Mouse (Mus musculus) urinary bladder, postnatal 14 days (tissue): ENCODE measurements around the gene Gabpb2.
A peak's percentile ranks its signal among the peaks of the same experiment; 100 is the strongest.
"Not testable (repeated sequence)": the region's sequence is repeated elsewhere in the genome, so short reads cannot be mapped to it uniquely, and the experiment has no call there.

Experiments
- DNase-seq: peaks from one replicate; pipeline ENCODE4 v3.0.0; 2021; ENCODE audit warnings: low spot score

The Gabpb2 gene

DNA sequence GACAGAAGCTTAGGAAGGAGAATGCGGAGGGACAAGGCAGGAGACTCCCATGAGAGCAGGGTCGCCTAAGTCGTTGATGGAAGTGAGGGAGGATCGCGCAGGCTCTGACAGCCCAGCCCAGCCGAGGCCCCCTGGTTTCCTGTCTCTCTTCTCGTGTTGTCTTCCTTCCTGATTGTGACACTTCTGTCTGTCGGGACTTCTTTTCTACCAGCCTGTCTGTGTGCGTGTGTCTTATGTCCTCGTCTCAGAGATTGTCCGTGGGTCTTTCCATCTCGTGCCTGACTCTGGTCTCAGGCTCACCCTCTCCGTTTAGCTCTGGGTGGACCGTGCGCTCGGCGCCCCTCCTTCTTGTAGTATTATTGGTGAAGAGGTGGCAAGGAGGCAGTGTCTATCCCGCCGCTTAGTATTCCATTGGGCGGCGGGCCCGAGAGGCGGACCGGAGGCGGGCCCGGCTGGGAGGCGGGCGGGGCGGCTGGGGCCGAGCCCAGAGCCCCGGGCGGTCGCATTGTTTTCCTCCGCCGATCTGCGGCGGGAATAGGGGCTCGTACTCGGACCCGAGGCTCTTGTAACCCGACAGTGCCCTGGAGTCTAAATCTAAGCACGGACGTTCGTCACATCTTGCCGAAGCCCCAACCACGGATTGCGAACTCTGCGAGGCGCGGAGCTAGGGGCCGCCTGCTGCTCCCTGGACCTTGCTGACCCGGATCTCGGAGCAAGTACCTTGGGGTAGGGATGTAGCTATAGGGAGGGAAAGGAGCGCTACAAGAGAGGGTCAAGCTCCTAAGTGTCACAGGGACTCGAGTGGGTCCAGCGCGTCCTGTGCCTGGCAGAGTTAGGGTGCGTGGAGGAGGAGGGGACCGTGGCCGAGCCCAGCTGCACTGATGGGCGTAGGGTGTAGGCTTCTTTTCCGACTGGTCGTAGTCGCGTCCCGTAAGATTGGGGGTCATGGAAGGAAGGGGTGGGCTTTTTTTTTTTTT is 57.4 kb downstream of the Gabpb2 start, which contains the start of gene Sema6c:
Gene Sema6c, plus strand, starts transcription at position 471 of the 977 bp plus-strand sequence.
- peak; percentile 88 for DNase-seq

DNA sequence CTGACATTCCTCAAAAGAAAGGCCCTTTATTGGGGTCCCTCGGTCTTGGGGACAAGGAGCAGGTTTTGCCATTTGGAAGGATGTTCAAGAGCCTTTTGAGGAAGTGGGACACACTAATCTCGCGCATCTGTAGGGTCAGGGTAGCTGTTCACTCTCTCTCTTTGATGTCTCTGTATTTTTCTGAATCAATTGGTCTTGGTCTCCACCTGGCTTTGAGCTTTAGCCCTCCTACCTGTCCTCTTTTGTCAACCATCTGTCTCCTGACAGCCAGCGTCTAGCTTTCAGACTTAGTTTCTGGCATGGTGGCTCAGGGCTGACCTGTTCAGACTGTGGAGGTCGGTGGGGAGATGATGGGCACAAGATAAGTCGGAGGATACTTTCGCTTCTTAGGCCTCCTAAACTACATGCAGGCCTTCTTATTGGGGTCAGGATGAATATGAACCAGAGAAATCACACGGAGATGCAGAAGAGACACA is 58.2 kb downstream of the Gabpb2 start:
- no peak for DNase-seq

DNA sequence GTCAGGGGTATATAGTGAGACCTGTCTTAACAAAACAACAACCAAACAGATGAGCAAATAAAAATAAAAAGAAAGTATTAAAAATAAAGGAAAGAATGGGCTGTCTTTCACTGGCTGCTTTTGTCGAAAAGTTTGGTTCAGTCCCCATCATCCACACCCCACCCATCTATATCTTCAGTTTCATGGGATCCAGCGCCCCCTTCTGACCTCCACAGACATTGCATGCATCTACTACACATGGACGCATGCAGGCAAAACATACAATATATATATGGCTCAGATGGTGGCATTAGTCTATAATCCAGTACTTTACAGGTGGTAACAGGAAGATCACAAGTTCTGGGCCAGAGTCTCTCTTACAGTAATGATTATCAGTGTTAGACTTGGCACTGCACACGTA is 63.8 kb downstream of the Gabpb2 start:
- DNase-seq = no peak

DNA sequence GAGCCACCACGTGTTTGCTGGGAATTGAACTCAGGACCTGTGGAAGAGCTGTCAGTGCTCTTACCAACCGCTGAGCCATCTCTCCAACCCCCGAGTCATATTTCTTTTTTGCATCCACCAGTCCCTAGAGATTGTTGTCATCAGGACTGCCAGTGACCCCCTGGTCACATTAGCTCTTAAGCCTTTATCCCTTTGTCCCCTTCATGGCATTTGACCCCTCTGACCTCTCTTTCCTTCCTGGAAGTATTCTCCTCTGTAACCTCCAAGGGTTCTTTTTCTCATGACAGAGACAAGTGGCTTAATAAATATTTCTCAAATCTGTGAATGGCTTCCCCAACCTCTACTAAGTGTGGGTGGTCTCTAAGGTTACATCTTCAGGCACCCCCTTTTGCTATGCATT is 69.8 kb downstream of the Gabpb2 start:
- no peak for DNase-seq

DNA sequence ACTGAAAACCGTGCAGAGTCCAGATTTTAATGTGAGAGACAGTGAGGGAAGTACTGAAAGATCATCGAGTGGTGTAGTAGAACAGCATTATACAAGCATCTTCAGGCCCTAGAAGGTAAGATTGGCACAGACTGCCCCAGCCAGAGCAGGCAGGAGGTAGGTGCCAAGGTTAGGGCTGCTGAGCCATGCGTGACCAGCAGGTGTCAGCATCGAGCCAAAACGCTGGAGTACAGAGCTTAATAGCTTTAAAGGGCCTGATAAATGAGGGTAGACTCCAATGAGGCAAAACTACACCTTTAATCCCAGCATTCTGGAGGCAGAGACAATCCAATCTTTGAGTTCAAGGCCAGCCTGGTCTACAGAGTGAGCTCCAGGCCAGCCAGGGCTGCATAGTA is 75.1 kb downstream of the Gabpb2 start:
- DNase-seq = peak; percentile 86

DNA sequence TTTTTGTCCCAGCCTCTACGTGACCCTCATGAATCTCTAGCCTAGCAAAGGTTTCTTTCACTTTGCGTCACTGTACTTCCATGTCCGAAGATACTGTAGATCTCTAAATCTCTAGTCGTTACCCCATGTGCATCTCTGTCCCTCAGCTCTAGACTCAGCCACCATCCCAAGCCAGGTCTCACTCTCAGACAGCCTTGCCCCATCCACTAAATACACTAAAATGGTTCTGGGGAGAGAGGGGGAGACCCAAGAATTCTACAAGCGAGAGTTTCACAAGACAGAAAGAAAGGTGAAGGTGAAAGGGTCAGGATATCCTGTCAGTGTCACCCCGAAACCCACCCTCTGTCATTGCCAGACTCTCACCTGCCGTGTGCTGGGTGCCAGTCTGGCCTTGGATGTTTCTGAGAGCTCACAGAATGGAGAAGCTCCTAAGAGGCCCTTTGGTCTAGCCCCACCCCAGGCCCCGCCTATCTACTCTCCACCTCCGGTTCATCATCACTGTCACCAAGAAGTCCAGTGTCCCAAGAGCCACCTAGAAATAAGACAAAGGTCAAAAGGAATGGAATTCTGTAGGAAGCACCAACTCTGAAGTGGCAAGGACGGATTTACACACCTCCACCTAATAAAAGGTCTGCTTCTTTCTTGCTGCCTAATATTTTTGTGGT is 75.6 kb downstream of the Gabpb2 start, which contains the start of gene Tnfaip8l2:
Gene Tnfaip8l2, minus strand, starts transcription at position 409 of the 665 bp plus-strand sequence.
- no peak for DNase-seq

DNA sequence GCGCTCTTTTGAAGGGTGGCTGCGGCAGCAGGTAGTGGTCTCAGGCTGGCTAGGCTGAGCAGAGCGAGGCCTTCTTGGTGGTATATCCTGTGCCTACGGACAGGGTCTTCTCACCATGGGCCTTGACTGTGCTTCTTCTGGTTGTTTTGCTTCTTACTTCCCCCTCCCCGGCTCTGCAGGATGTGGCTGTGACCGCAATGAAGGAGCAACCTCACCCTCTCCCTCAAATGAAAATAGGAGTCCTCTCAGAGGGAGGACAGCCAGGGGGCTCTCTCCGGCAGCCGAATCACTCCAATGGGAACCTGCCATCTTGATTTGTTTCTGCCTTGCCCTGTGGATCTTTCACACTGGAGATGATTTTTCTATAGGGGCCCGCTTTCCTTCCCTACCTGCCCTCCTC is 76.2 kb downstream of the Gabpb2 start:
- no peak for DNase-seq

DNA sequence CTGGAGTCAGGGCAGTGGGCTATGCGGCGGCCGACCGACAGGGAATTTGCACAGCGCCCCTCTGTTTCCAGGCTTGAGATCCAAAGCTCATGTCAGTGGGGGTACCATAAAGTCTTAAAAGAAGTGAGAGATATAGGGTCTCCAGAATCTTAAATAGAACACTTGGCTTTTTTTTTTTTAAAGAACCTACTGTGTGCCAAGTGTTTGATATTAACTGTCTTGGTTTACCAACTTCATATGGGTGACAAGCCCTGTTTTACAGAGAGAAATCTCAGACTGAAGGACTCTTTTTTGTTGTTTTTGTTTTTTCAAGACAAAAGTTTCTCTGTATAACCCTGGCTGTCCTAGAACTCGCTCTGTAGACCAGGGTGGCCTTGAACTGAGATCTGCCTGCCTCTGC is 76.9 kb downstream of the Gabpb2 start:
- DNase-seq = no peak

DNA sequence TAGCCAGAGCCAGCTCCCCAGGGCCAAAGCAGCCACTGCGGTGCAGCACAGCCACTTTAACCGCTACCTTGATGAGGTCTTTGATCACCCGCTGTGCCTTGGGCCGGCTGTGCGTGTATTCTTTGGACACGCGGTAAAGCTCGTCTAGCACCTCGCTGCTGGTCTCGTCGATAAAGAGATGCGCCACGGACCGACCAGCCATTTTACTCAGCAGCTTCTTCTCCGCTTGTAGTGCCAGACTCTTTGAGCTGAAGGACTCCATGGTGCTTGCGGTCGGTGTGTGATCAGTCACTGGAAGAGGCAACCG is 77.5 kb downstream of the Gabpb2 start:
- DNase-seq = no peak

DNA sequence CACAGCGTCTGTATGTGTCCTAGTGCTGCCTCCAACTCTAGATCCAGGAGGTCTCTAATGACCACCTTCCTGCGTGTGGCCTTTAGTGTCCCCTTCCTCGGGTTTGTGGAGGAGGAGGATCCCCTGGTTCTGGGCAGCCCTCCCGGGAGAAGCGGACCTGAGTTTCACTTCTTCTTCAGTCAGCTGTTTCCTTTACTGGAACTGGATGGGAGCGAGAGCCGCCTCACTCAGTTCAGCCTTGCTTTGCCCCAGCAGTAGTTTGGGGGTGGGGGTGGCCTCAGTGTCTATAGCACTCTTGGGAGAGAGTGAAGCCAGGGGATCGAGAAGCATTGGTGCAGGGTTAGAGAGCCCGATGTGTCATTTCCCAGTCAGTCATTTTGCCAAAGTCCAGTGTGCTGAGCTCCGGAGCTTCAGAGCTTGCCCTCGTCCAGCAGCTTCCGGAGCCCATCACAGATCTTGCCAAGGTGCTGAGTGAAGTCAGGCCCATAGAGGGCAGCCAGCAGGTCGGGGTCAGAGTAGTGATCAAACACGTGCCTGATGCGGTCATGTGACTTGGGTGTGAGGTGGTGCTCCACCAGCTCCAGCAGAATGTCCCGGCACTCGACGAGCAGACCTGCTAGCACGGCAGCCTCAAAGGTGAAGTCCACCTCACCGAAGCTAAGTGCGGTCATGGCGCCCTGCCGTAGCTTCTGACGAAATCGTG is 78.0 kb downstream of the Gabpb2 start:
- DNase-seq = no peak

DNA sequence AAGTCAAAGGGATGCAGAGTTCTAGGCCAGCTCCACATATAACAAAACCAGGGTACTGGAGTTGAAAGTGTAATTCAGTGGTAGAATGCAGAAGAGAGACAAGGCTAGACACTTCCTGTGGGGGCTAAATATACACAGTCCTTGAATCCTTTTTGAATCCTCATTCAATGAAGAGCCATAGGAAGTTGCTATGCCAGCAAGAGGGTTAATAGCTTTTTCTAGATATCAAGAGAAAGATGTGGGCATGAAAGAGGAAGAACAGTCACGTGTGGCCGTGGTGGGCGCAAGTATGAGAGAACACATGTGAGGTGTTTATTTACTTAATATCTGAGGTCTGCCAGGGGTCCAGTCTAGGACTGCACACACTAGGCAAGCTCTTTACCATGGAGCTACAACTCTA is 81.4 kb downstream of the Gabpb2 start:
- DNase-seq = no peak

DNA sequence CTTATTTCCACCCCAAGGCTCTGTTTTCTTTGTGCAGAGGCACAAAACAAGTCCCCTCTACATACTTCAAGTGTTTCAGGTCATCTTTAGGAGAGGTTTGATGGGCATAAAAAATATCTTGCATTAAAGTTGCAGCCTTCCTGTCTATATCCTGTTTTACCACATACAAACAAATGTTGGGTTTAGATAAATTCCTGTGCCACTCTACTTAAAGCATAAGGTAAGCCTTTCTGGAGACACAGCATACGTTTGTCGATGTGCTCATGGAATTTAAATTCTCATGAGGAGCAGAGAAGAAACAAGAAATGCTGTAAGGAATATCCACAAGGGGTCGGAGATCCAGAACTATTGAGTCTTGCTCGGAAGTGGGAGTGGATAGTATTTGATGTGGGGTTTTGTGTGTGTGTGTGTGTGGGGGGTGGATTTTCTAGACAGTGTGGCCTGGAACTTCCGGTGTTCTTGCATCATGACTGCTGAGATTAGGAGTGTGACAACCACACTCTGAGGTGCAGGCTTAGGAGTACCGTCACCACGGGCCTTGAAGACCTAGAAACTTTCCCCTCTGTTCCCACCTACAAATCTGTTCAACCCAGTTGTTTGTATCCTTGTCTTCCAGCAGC is 82.2 kb downstream of the Gabpb2 start:
- no peak for DNase-seq

DNA sequence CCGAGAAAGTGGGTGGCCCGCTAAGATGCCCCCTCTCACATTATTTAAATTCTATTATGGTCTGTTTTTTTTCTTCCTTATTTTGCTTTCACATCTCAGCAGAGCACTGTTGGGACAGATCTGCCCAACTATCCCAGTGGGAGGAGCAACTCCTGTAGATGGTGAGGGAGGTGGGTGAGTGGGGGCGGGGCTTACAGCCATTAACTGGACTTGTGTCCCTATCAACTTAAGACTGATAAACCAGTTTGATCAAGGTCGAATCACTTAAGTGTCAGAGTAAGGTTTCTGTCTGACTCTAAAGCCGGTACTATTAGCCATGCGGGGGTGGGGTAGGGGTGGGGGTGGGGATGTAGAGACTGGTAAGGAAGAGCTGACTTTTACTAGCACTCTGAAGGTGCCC is 82.7 kb downstream of the Gabpb2 start:
- peak; percentile 74 for DNase-seq

DNA sequence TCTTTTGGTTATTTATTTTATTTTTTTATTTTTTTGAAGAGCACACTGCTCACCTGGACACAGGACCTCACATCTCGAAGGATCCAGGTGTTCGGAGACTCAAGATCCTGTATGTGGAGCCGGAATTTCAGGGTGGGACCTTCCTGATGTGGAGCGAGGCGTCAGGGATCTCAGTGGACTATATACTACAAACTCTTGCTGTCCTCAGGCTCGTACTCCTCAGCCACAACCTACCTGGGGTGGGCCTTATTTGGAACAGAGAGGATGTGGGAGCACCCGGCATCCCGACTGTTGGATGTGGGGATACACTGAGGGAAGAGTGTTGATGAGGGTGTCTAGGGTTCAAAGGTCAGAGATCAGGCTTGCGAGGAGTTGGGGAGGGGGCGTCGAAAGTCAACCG is 83.6 kb downstream of the Gabpb2 start:
- not testable (repeated sequence) for DNase-seq

DNA sequence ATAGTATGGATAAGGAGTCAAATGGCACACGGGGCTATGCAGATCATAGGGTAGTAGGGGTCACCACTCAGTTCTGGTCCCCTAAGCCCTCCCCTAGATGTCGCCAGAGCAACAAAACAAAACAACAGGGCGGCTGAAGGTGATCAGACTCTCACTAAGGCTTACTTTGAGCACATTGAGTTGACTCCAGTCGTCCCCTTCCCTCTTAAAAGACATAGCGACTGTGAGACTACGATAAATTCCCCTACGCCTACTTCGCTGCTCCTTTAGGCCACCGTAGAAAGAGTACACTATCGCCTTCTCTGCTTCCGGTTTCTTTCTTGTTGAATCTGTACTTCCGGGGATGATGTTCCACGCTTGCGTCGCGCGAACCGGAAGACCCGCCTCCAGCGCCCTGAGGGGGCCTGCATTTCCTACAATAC is 84.0 kb downstream of the Gabpb2 start, which contains the start of the genes Scnm1 and Lysmd1:
Gene Scnm1, minus strand, starts transcription at position 332 of the 422 bp plus-strand sequence.
Gene Lysmd1, plus strand, starts transcription at position 409 of the 422 bp plus-strand sequence.
- DNase-seq = peak; percentile 90

DNA sequence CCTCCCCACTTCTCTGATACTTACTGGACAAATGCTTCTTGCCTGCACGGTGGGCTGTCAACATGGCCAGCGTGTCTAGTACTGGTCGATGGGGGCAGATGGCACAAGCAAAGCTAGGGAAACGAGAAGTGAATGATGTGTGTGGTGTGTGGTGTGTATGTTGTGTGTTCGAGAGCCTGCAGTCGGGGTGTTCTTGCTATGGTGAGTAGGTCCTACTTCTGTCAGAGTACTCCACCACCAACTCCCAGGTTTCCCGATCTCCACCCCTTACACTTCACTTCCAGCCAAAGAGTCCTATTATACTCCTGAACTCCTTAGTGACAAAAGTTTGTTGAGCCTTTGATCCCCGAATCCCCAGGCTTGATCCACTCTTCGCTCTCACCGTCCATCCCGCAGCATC is 84.5 kb downstream of the Gabpb2 start:
- no peak for DNase-seq

DNA sequence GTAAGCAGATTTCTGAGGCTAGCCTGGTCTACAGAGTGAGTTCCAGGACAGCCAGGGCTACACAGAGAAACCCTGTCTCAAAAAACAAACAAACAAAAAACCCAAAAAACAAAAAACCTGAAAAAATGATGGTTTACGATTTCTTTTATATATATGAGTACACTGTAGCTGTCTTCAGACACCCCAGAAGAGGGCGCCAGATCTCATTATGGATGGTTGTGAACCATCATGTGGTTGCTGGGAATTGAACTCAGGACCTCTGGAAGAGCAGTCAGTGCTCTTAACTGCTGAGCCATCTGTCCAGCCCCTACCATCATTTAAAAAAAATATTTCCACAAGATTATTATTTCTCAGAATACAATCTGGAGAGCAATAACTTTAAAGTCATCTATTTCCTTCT is 85.3 kb downstream of the Gabpb2 start:
- DNase-seq = not testable (repeated sequence)
